Mouse (Mus musculus) gastrocnemius, postnatal 36 days (tissue): ENCODE data around the gene Tpd52l2. TPM values are rescaled to one million over a fixed set of nuclear protein-coding genes. Genes with fewer than 3 reads are reported as not detected.

Experiments used
- DNase-seq, 2 experiments: peaks; one replicate each; pipeline ENCODE4 v3.0.0; 2022
- intact Hi-C: fragments of 180-260 bp; cut with DNase I; formaldehyde crosslinking; loops from one replicate; pipeline ENCODE4 v1.15.1; 2025
- total RNA-seq, 2 experiments: library from RNA; stranded (reverse); gene quantifications; 2 replicates each; pipeline ENCODE4 v1.2.3; 2021

The Tpd52l2 gene
- total RNA-seq, 2 experiments from 2014 or later, result 41.1 to 48.7 TPM

GRCm38 (mm10) chr2:181525526-181525925, 28.6 kb downstream of the Tpd52l2 start:
- no peak for DNase-seq
- intact Hi-C loops, result no loop called here

- DNase-seq, result no peak
- intact Hi-C loops, result no loop called here
Observed at GRCm38 (mm10) chr2:181529076-181529475, 32.1 kb downstream of the Tpd52l2 start.

- intact Hi-C loops, result no loop called here
- no peak for DNase-seq
Observed at GRCm38 (mm10) chr2:181532589-181532988, 35.6 kb downstream of the Tpd52l2 start.

GRCm38 (mm10) chr2:181536410-181536809, 39.5 kb downstream of the Tpd52l2 start:
- DNase-seq, result no peak
- intact Hi-C loops, result loop anchor here (5.0 kb wide), 1 partner anchor 36 kb away; no protein-coding TSS in a partner anchor

DNA sequence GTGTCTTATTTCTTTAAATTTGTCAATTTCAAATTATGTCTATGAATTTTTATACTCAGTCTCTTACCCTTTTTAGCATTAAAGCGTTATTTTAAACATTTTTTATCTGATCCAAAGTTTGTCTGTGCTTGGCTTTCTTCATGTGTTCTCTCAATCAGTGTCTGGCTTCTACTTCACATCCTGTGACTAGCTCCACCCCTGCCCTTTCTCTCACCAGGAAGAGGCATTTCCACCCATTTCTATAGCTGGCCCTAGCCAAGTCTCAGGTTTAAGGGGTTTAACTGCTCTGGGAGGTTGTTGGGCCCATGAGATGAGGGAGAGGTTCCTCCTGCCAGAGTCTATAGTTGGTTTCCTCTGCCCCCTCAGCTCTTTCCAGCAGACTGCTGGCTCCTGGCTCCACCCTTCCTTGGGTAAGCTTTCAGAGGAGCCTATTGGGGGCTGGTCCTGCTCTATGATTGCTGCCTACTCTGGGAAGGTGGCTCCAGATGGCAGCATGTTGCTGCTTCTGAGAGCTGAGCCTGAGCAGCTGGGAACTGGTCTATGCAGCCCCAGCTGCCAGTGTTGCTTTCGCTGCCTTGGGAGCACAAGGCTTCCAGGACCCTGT, 40.6 kb downstream of the Tpd52l2 start:
- intact Hi-C loops, result loop anchor here (5.0 kb wide), 1 partner anchor 35 kb away; no protein-coding TSS in a partner anchor
- DNase-seq, result no peak

DNA sequence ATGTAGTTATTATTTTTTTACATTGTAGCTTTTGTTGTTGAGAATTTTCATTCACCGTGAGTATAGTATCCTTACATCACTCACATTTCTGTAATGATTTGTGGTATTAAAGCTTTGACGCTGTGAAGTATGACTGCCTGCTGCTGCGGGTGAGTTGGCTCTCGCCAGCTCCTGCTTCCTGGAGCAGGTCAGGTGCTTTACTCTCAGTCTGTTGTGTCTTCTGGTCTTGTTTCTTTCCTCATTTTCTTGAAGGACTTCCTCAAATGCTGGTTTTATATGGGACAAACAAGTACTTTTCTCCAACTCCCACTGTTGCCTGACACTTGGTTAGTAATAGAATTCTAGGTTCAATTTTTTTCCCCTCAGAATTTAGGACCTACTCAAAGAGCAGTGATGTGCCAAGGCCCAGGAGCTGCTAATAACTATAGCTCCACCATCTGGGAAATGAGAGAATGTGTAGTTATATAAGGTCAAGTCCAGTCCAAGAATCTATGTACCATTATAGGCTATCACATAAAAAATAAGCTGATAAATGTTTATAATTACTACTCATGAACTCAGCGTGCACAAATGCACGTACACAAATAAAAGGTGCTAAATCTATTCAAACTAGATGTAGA, 44.9 kb downstream of the Tpd52l2 start:
- intact Hi-C loops, result no loop called here
- DNase-seq, result no peak

DNA sequence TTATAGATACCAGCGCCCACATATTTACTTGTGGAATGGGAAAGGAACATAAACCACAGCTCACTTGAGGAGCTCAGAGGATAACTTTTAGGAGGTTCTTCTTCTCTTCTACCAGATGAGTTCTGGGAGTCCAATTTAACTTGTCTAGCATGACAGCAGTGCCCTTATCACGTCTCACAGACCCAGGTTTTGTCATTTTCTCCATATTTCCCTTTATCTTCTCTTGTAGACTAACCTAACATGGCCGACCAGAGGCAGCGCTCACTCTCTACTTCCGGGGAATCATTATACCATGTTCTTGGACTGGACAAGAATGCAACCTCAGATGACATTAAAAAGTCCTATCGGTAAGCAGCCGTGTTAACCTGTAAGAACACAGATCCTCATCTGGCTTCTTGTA, 49.2 kb downstream of the Tpd52l2 start:
- no peak for DNase-seq
- intact Hi-C loops, result no loop called here

DNA sequence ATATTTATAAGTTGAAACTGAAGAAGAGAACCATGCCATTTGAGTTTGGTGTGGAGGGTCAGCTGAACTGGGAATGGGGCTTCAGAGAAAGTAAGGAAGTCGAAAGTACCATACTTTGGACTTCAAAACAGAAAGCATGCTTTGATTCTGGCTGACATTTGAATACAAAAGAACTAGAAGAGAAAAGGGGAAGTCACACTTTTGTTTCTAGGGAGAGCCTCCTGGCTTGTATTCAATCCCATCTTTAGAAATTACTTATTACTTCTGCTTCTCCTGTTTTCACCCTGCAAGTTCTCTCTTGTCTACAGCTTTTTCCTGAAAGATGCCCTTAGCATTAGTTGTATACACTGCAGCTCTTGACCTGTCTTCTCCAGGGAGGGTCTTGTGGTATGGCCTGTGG, 51.3 kb downstream of the Tpd52l2 start:
- DNase-seq, result no peak
- intact Hi-C loops, result no loop called here

DNA sequence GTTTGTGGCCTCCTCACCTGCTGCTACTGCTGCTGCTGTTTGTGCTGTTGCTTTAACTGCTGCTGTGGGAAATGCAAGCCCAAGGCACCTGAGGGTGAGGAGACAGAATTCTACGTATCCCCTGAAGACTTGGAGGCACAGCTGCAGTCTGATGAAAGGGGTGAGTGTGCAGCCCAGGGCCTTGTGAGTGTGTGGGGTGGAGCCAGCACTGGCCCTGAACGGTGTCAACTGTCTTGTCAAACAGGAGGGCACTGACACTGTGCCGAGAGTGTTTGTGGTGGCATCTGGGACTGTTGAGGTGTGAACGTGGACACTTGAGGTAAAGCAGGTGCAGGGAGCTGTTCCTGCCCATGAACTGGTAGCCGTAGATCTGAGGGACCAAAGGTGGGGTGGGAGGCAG, 51.7 kb downstream of the Tpd52l2 start:
- intact Hi-C loops, result no loop called here
- no peak for DNase-seq

DNA sequence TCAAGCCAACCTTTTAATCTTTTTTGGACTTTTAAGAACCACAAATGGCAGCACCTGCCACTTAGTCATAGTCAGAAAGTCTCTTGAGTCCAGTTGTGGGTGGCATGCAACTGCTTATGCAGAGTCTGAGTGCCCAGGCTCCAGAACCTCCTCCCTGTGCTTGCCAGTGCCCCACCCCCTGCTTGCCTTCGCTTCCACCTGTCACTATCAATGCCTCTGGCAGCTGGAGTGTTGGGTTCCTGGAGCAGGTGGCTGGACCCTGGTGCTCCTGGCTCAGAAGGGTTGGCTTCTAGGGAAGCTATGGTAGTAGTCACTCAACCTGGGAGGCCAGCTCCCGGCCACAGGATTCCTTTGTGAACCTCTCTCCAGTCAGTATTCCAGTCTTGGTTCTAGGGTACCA, 53.3 kb downstream of the Tpd52l2 start:
- DNase-seq, result no peak
- intact Hi-C loops, result no loop called here

DNA sequence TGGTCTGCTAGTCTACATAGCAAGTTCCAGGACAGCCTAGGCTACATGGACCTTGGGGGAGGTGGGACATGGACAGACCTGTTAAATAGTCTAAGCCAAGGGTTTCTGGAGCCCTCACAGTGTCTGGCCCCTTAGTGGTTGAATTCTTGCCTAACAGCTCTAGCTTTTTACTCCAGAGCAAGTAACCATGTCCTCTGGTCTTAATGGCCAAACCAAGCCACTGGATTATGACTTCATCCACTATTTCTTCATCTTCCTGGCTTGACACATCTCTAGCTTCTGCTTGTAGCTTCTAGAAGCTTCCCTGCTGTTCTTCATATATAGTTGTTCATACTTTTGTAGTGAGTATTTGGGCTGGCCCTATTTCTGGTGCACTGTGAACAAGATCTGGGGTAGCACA, 56.8 kb downstream of the Tpd52l2 start:
- no peak for DNase-seq
- intact Hi-C loops, result no loop called here

GRCm38 (mm10) chr2:181567338-181567737, 70.4 kb downstream of the Tpd52l2 start:
- intact Hi-C loops, result loop anchor here (5.0 kb wide), 2 partner anchors 45 to 155 kb away; partner anchors contain the start of gene Dnajc5

More at GRCm38 (mm10) chr2:181567338-181567737, 70.4 kb downstream of the Tpd52l2 start:
- no peak for DNase-seq

Other genes with a start within 250 kb of the Tpd52l2 start
- 10 to 100 TPM in 1 of 2 experiments, 1 to 10 TPM in 1; 7.3 to 10.6 TPM for gene Gmeb2, start 209.1 kb upstream of the Tpd52l2 start, total RNA-seq
- under 1 TPM in 1 of 2 experiments, not detected in 1; 0.31 TPM for gene Stmn3, start 182.6 kb upstream of the Tpd52l2 start, total RNA-seq
- 10 to 100 TPM in 1 of 2 experiments, 1 to 10 TPM in 1; 9.2 to 12.2 TPM for gene Rtel1, start 177.4 kb upstream of the Tpd52l2 start, total RNA-seq
- 10 to 100 TPM; 11.3 to 11.5 TPM for gene Zgpat, start 132.2 kb upstream of the Tpd52l2 start, total RNA-seq
- 10 to 100 TPM; 21.5 to 26.1 TPM for gene Arfrp1, start 131.7 kb upstream of the Tpd52l2 start, total RNA-seq
- 1 to 10 TPM; 4.7 to 5.2 TPM for gene Lime1, start 117.1 kb upstream of the Tpd52l2 start, total RNA-seq
- 1 to 10 TPM; 3.9 to 4.0 TPM for gene Zbtb46, start 37.7 kb upstream of the Tpd52l2 start, total RNA-seq
- gene Abhd16b, start 3.9 kb upstream of the Tpd52l2 start, total RNA-seq, result not detected
- 10 to 100 TPM; 43.3 to 43.9 TPM for gene Dnajc5, start 23.3 kb downstream of the Tpd52l2 start, total RNA-seq
- gene Uckl1, start 87.8 kb downstream of the Tpd52l2 start, total RNA-seq, result 10 to 100 TPM; 24.8 to 27.3 TPM
- gene Prpf6, start 94.7 kb downstream of the Tpd52l2 start, total RNA-seq, result 10 to 100 TPM; 23.0 to 29.8 TPM
- 10 to 100 TPM; 15.3 to 19.7 TPM for gene Zfp512b, start 95.7 kb downstream of the Tpd52l2 start, total RNA-seq
- gene Samd10, start 102.1 kb downstream of the Tpd52l2 start, total RNA-seq, result 1 to 10 TPM in 1 of 2 experiments, under 1 TPM in 1; 0.69 to 1.0 TPM
- gene Gm29797, start 159.9 kb downstream of the Tpd52l2 start, total RNA-seq, result not detected
- gene Sox18, start 174.5 kb downstream of the Tpd52l2 start, total RNA-seq, result 10 to 100 TPM in 1 of 2 experiments, 1 to 10 TPM in 1; 7.6 to 14.2 TPM
- gene Tcea2, start 183.2 kb downstream of the Tpd52l2 start, total RNA-seq, result 1 to 10 TPM; 6.0 to 7.8 TPM
- gene Rgs19, start 196.8 kb downstream of the Tpd52l2 start, total RNA-seq, result 1 to 10 TPM; 2.3 to 2.7 TPM
- gene Lkaaear1, start 201.3 kb downstream of the Tpd52l2 start, total RNA-seq, result not detected
- not detected for gene Oprl1, start 217.9 kb downstream of the Tpd52l2 start, total RNA-seq